Mouse (Mus musculus) A20 (cell line): Measurements from ENCODE around the gene Gm17402.

Experiments used
- DNase-seq: peaks from one replicate; pipeline ENCODE4 v3.0.0-alpha.2; 2011; ENCODE audit warnings: low read depth, low spot score

The Gm17402 gene

GRCm38 (mm10) chr3:67375063-67375462 lies at the start of gene Gm17402:
Gene Gm17402, minus strand, starts transcription at chr3:67375163.
- no peak for DNase-seq

GRCm38 (mm10) chr3:67378215-67378614 lies 3.3 kb upstream of the Gm17402 start:
- DNase-seq: no peak

- no peak for DNase-seq
These were observed 594 bp downstream of the Gm17402 start for GRCm38 (mm10) chr3:67374360-67374778.

GRCm38 (mm10) chr3:67373872-67374271 lies 1.1 kb downstream of the Gm17402 start, which contains the start of gene Mlf1:
Gene Mlf1, plus strand, starts transcription at chr3:67374097.
- DNase-seq: peak; percentile 96

- DNase-seq: no peak
These were observed 2.2 kb downstream of the Gm17402 start for GRCm38 (mm10) chr3:67372781-67373180.

- DNase-seq: no peak
These were observed 2.8 kb downstream of the Gm17402 start for GRCm38 (mm10) chr3:67372194-67372593.

GRCm38 (mm10) chr3:67369407-67370079 lies 5.4 kb downstream of the Gm17402 start:
- DNase-seq: no peak

- no peak for DNase-seq
These were observed 7.5 kb downstream of the Gm17402 start for GRCm38 (mm10) chr3:67367481-67367880.

GRCm38 (mm10) chr3:67366087-67366892 lies 8.7 kb downstream of the Gm17402 start:
- DNase-seq: no peak

- no peak for DNase-seq
These were observed 16.6 kb downstream of the Gm17402 start for GRCm38 (mm10) chr3:67358376-67358775.

- DNase-seq: no peak
These were observed 22.2 kb downstream of the Gm17402 start for GRCm38 (mm10) chr3:67352763-67353149.

- DNase-seq: peak; percentile 48
These were observed 22.7 kb downstream of the Gm17402 start for GRCm38 (mm10) chr3:67352128-67352762.

GRCm38 (mm10) chr3:67351406-67352127 lies 23.4 kb downstream of the Gm17402 start:
- no peak for DNase-seq

GRCm38 (mm10) chr3:67346674-67347073 lies 28.3 kb downstream of the Gm17402 start:
- no peak for DNase-seq

GRCm38 (mm10) chr3:67344599-67344998 lies 30.4 kb downstream of the Gm17402 start:
- DNase-seq: peak; percentile 68

GRCm38 (mm10) chr3:67343004-67343662 lies 31.8 kb downstream of the Gm17402 start:
- DNase-seq: peak; percentile 57

GRCm38 (mm10) chr3:67340921-67341320 lies 34.0 kb downstream of the Gm17402 start:
- DNase-seq: no peak

- DNase-seq: peak; percentile 81
These were observed 35.4 kb downstream of the Gm17402 start for GRCm38 (mm10) chr3:67339558-67339957.

GRCm38 (mm10) chr3:67322422-67322821 lies 52.5 kb downstream of the Gm17402 start:
- no peak for DNase-seq
